Mouse (Mus musculus): ENCODE data around the gene Pycard.

- TF ChIP-seq CTCF (IDR thresholded peaks at IDR 0.05; ENCODE audit: borderline replicate concordance, insufficient read depth, low read length): no peak
- no peak for TF ChIP-seq POLR2A (IDR thresholded peaks at IDR 0.05; ENCODE audit: low read depth, low read length)
Measured at GRCm38 (mm10) chr7:128012136-128012780, 18.6 kb upstream of the Pycard start.
